8 mouse cellular contexts compared by ENCODE assay signal in genomic region chr10:26695212-26695933, GRCm38 (mm10). TPM values are rescaled to one million over a fixed set of nuclear protein-coding genes. Genes with fewer than 3 reads are reported as not detected.
DNase-seq lines count a peak whose midpoint lies in the region; ATAC-seq and TF ChIP-seq lines count a peak whose summit lies in the region.

No protein-coding gene starts in this region.

- H3K4me2 ChIP-seq in forebrain, postnatal 0 days (ENCODE audit: low read depth): peak overlapping the region; percentile 75
- peak overlapping the region; percentile 65 for H3K4me2 ChIP-seq in liver, postnatal 0 days (ENCODE audit: low read depth, low read length)

- TF ChIP-seq EP300 in liver, postnatal 0 days (IDR thresholded peaks at IDR 0.05; ENCODE audit: low read depth): no peak

- 2% methylated on average over 25 of the region's 25 CpGs for WGBS in forebrain, postnatal 0 days
- WGBS in liver, postnatal 0 days (ENCODE audit: insufficient replicate concordance): 3% methylated on average over 25 of the region's 25 CpGs

- H3K4me3 ChIP-seq in forebrain, postnatal 0 days (ENCODE audit: low read depth, low read length): peak overlapping the region; percentile 52
- H3K4me3 ChIP-seq in layer of hippocampus, adult 2 months: peak overlapping the region; percentile 51
- H3K4me3 ChIP-seq in liver, postnatal 0 days (ENCODE audit: low read depth, low read length): peak overlapping the region; percentile 29

- DNase-seq in cerebellum, postnatal 25 days: peak; percentile 3 to 14
- DNase-seq in cerebellum, adult 11 months: no peak
- DNase-seq in R1 (ENCODE audit: low read depth, low spot score) (peak; percentile 74), adipocyte (ENCODE audit: low spot score) (no peak)
- DNase-seq in forebrain, postnatal 0 days: peak; percentile 69
- peak; percentile 24 to 26 for DNase-seq in layer of hippocampus, adult 2 months (ENCODE audit: low spot score in 2 of 2)
- DNase-seq in liver, postnatal 0 days: no peak
- DNase-seq in right cerebral cortex, postnatal 14 days: peak; percentile 46

- ATAC-seq in forebrain, postnatal 0 days: peak; percentile 98
- ATAC-seq in liver, postnatal 0 days: no peak

- no peaks in the 10 kb centered on the region for H3K36me3 ChIP-seq in forebrain, postnatal 0 days (ENCODE audit: insufficient read depth)
- no peaks in the 10 kb centered on the region for H3K36me3 ChIP-seq in liver, postnatal 0 days (replicated peaks; ENCODE audit: insufficient read depth, low read length)

- no peaks in the 10 kb centered on the region for H3K4me1 ChIP-seq in forebrain, postnatal 0 days (ENCODE audit: insufficient read depth)
- H3K4me1 ChIP-seq in liver, postnatal 0 days (ENCODE audit: insufficient read depth): no peaks in the 10 kb centered on the region

- H3K9ac ChIP-seq in forebrain, postnatal 0 days: peak overlapping the region; percentile 74
- no peak overlapping the region for H3K9ac ChIP-seq in liver, postnatal 0 days (replicated peaks)

- no peaks in the 10 kb centered on the region for H3K9me3 ChIP-seq in forebrain, postnatal 0 days (ENCODE audit: low read length)
- H3K9me3 ChIP-seq in liver, postnatal 0 days (ENCODE audit: low read length): no peaks in the 10 kb centered on the region

- peak; percentile 36 for TF ChIP-seq CTCF in forebrain, postnatal 0 days (IDR thresholded peaks at IDR 0.05; ENCODE audit: low read depth)
- no peak for TF ChIP-seq CTCF in layer of hippocampus, adult 2 months (conservative IDR thresholded peaks at IDR 0.05)
- TF ChIP-seq CTCF in liver, postnatal 0 days (IDR thresholded peaks at IDR 0.05; ENCODE audit: low read depth): no peak

- peak overlapping the region; percentile 76 for H3K27ac ChIP-seq in forebrain, postnatal 0 days (ENCODE audit: low read depth, low read length)
- peak overlapping the region; percentile 32; the same call in 1 of the 2 replicates for H3K27ac ChIP-seq in layer of hippocampus, adult 2 months
- no peak overlapping the region for H3K27ac ChIP-seq in liver, postnatal 0 days (ENCODE audit: low read depth)

- H3K27me3 ChIP-seq in forebrain, postnatal 0 days (ENCODE audit: insufficient read depth, low read length): no peaks in the 10 kb centered on the region
- H3K27me3 ChIP-seq in liver, postnatal 0 days (ENCODE audit: insufficient read depth, low read length): no peaks in the 10 kb centered on the region

RNA-seq across cellular contexts. Expression of gene Arhgap18, which starts 57.8 kb away (rescaled TPM):
- total RNA-seq in forebrain, postnatal 0 days (2014; rRNA removed): 11.3 and 13.1 TPM in 2 replicates
- 7.6 and 9.1 TPM in 2 replicates for polyA plus RNA-seq in forebrain, postnatal 0 days (2015; fragmentation: Nextera tagmentation; extraction: Ambion mirVana)
- total RNA-seq in layer of hippocampus, adult 2 months (2021): 1 to 10 TPM; 4.7 to 4.8 TPM
- polyA plus RNA-seq in liver, postnatal 0 days (2015; fragmentation: Nextera tagmentation; extraction: Ambion mirVana): 8.5 and 8.9 TPM in 2 replicates

Comparison
In these comparisons a context has a peak if more than half of its experiments do, and no peak if none do; other contexts are left out.
1. DNase-seq: peak in cerebellum, postnatal 25 days (2 of 2), R1 (single experiment), forebrain, postnatal 0 days (single experiment), layer of hippocampus, adult 2 months (2 of 2) and right cerebral cortex, postnatal 14 days (single experiment); none in cerebellum, adult 11 months (single experiment), liver, postnatal 0 days (single experiment) and adipocyte (single experiment).
2. Peak in every context shown above with its lines, with median percentiles within 50 percentile points of each other: H3K4me3 ChIP-seq.